In the genomic region with DNA sequence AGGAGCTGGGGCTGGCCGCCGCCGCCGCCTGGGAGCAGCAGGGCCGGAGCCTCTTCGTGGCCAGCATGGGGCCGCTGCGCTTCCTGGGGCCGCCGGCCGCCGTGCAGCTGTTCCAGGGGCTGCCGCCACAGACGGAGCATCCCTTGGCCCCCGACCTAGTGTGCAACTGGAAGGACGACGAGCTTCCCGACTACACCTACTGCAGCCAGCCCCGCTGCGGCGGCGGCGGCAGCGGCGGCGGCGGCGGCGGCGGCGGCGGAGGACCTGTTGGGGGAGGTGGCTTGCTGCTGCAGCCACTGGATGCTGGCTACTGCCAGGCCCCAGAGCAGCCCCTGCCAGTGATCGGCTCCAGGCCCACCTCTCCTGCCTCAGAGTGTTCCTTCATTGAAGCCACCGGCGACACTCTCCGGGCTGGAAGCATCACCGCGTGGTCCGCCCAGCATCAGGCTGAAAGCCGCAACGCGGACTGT, we compare ENCODE assay signal across 9 mouse cellular contexts. TPM values are rescaled to one million over a fixed set of nuclear protein-coding genes. Genes with fewer than 3 reads are reported as not detected.
DNase-seq lines count a peak whose midpoint lies in the region; ATAC-seq and TF ChIP-seq lines count a peak whose summit lies in the region.
"Had no signal": no experiment of that assay in that cellular context is flagged by ENCODE, and none has a peak within 500 bp of the region (broad histone marks: within the 10 kb centered on the region; RNA-seq: fewer than 3 reads in every experiment).

No protein-coding gene starts in this region.

- no peak for TF ChIP-seq CTCF in kidney, postnatal 0 days (IDR thresholded peaks at IDR 0.05; ENCODE audit: low read depth)

- peak; percentile 62 for ATAC-seq in kidney, postnatal 0 days (replicated peaks; ENCODE audit: low FRiP score, low read depth)
- ATAC-seq in limb, embryonic 12.5 days (ENCODE audit: insufficient number of reproducible peaks, insufficient read depth, low FRiP score, low TSS enrichment, low read depth), result peak; percentile 77
- peak; percentile 69 for ATAC-seq in neural tube, embryonic 15.5 days (ENCODE audit: low FRiP score)

- H3K4me1 ChIP-seq in kidney, postnatal 0 days (replicated peaks; ENCODE audit: insufficient read depth, low read length), result no peaks in the 10 kb centered on the region
- no peaks in the 10 kb centered on the region for H3K4me1 ChIP-seq in limb, embryonic 12.5 days (replicated peaks)
- peaks cover 7% of the 10 kb centered on the region; the same call in 1 of the 2 replicates for H3K4me1 ChIP-seq in neural tube, embryonic 15.5 days

- DNase-seq in kidney, postnatal 0 days (ENCODE audit: low spot score), result peak; percentile 8
- no peak for DNase-seq in kidney, adult 18-20 months
- peak; percentile 28 for DNase-seq in ZHBTc4 (ENCODE audit: low read depth, low spot score)
- DNase-seq in cerebellum, postnatal 36 days, result peak; percentile 7 to 19
- DNase-seq in heart, postnatal 36 days, result peak; percentile 3 to 4
- DNase-seq in urinary bladder, adult 2 months (ENCODE audit: low spot score), result no peak

- no peaks in the 10 kb centered on the region for H3K27me3 ChIP-seq in kidney, postnatal 0 days (ENCODE audit: insufficient read depth, low read length)
- H3K27me3 ChIP-seq in limb, embryonic 12.5 days, result no peaks in the 10 kb centered on the region
- H3K27me3 ChIP-seq in neural tube, embryonic 15.5 days (replicated peaks), result no peaks in the 10 kb centered on the region

- H3K27ac ChIP-seq in kidney, postnatal 0 days, result peak overlapping the region; percentile 86
- H3K27ac ChIP-seq in limb, embryonic 12.5 days, result peak overlapping the region; percentile 93
- peak overlapping the region; percentile 84 for H3K27ac ChIP-seq in neural tube, embryonic 15.5 days (replicated peaks)

- H3K36me3 ChIP-seq in kidney, postnatal 0 days (ENCODE audit: insufficient read depth, low read length), result no peaks in the 10 kb centered on the region
- H3K36me3 ChIP-seq in limb, embryonic 12.5 days, result no peaks in the 10 kb centered on the region
- H3K36me3 ChIP-seq in neural tube, embryonic 15.5 days, result no peaks in the 10 kb centered on the region

- WGBS in kidney, postnatal 0 days, result 30% methylated on average over 18 of the region's 42 CpGs
- WGBS in limb, embryonic 12.5 days, result 11% methylated on average over 30 of the region's 42 CpGs
- WGBS in neural tube, embryonic 15.5 days, result 27% methylated on average over 35 of the region's 42 CpGs

- intact Hi-C loops in heart, postnatal 36 days (cut with DNase I), result no loop called here

- no peaks in the 10 kb centered on the region for H3K9me3 ChIP-seq in kidney, postnatal 0 days (replicated peaks; ENCODE audit: low read length)
- no peaks in the 10 kb centered on the region for H3K9me3 ChIP-seq in limb, embryonic 12.5 days
- no peaks in the 10 kb centered on the region for H3K9me3 ChIP-seq in neural tube, embryonic 15.5 days (replicated peaks)

- H3K9ac ChIP-seq in kidney, postnatal 0 days (ENCODE audit: low read depth, low read length), result peak overlapping the region; percentile 67
- H3K9ac ChIP-seq in limb, embryonic 12.5 days (replicated peaks), result peak overlapping the region; percentile 79
- H3K9ac ChIP-seq in neural tube, embryonic 15.5 days (replicated peaks), result peak overlapping the region; percentile 72

- peak overlapping the region; percentile 55 for H3K4me3 ChIP-seq in kidney, postnatal 0 days (replicated peaks; ENCODE audit: low read depth, low read length)
- H3K4me3 ChIP-seq in limb, embryonic 12.5 days (replicated peaks), result peak overlapping the region; percentile 58
- H3K4me3 ChIP-seq in neural tube, embryonic 15.5 days (replicated peaks), result peak overlapping the region; percentile 52

- H3K4me2 ChIP-seq in kidney, postnatal 0 days (ENCODE audit: low read length), result peak overlapping the region; percentile 66
- peak overlapping the region; percentile 62 for H3K4me2 ChIP-seq in limb, embryonic 12.5 days
- peak overlapping the region; percentile 61 for H3K4me2 ChIP-seq in neural tube, embryonic 15.5 days

RNA-seq across cellular contexts. Expression of a gene that starts 1.0 kb away (rescaled TPM):
- 4.3 and 4.9 TPM in 2 replicates for polyA plus RNA-seq in kidney, postnatal 0 days (2015; fragmentation: Nextera tagmentation; extraction: Ambion mirVana)
- 1 to 10 TPM in 1 of 2 experiments, under 1 TPM in 1; 0.73 to 1.6 TPM for total RNA-seq in heart, postnatal 36 days (2021)
- polyA plus RNA-seq in limb, embryonic 12.5 days (2016; fragmentation: Nextera tagmentation; extraction: Ambion mirVana), result 8.8 and 10.7 TPM in 2 replicates
- 26.4 and 28.3 TPM in 2 replicates for polyA plus RNA-seq in neural tube, embryonic 15.5 days (2015; fragmentation: Nextera tagmentation; extraction: Ambion mirVana)
- polyA plus RNA-seq in urinary bladder, adult 2 months (2012; rRNA removed), result 2.1 and 2.2 TPM in 2 replicates

RNA-seq across cellular contexts. Expression of a gene that starts 19.2 kb away (rescaled TPM):
- polyA plus RNA-seq in kidney, postnatal 0 days (2015; fragmentation: Nextera tagmentation; extraction: Ambion mirVana), result not detected in 2 replicates
- not detected for total RNA-seq in heart, postnatal 36 days (2021)
- polyA plus RNA-seq in limb, embryonic 12.5 days (2016; fragmentation: Nextera tagmentation; extraction: Ambion mirVana), result not detected in 2 replicates
- not detected in 2 replicates for polyA plus RNA-seq in neural tube, embryonic 15.5 days (2015; fragmentation: Nextera tagmentation; extraction: Ambion mirVana)
- polyA plus RNA-seq in urinary bladder, adult 2 months (2012; rRNA removed), result not detected in 2 replicates
- total RNA-seq: layer of hippocampus, postnatal 14 days had no signal

RNA-seq across cellular contexts. Expression of a gene that starts 49.4 kb away (rescaled TPM):
- not detected in 2 replicates for polyA plus RNA-seq in kidney, postnatal 0 days (2015; fragmentation: Nextera tagmentation; extraction: Ambion mirVana)
- not detected for total RNA-seq in heart, postnatal 36 days (2021)
- not detected in 2 replicates for polyA plus RNA-seq in limb, embryonic 12.5 days (2016; fragmentation: Nextera tagmentation; extraction: Ambion mirVana)
- polyA plus RNA-seq in neural tube, embryonic 15.5 days (2015; fragmentation: Nextera tagmentation; extraction: Ambion mirVana), result not detected in 2 replicates
- polyA plus RNA-seq in urinary bladder, adult 2 months (2012; rRNA removed), result not detected in 2 replicates
- total RNA-seq: layer of hippocampus, postnatal 14 days had no signal

Comparison
In these comparisons a context has a peak if more than half of its experiments do, and no peak if none do; other contexts are left out.
1. DNase-seq: peak in kidney, postnatal 0 days (single experiment), ZHBTc4 (single experiment), cerebellum, postnatal 36 days (2 of 2) and heart, postnatal 36 days (2 of 2); none in kidney, adult 18-20 months (single experiment) and urinary bladder, adult 2 months (single experiment).
2. Peak in every context shown above with its lines, with median percentiles within 50 percentile points of each other: ATAC-seq, H3K27ac ChIP-seq, H3K4me2 ChIP-seq, H3K4me3 ChIP-seq and H3K9ac ChIP-seq.